Mouse (Mus musculus): ENCODE results near the gene Scube1.
A peak's percentile ranks its signal among the peaks of the same experiment; 100 is the strongest.

Scube1 gene

DNA sequence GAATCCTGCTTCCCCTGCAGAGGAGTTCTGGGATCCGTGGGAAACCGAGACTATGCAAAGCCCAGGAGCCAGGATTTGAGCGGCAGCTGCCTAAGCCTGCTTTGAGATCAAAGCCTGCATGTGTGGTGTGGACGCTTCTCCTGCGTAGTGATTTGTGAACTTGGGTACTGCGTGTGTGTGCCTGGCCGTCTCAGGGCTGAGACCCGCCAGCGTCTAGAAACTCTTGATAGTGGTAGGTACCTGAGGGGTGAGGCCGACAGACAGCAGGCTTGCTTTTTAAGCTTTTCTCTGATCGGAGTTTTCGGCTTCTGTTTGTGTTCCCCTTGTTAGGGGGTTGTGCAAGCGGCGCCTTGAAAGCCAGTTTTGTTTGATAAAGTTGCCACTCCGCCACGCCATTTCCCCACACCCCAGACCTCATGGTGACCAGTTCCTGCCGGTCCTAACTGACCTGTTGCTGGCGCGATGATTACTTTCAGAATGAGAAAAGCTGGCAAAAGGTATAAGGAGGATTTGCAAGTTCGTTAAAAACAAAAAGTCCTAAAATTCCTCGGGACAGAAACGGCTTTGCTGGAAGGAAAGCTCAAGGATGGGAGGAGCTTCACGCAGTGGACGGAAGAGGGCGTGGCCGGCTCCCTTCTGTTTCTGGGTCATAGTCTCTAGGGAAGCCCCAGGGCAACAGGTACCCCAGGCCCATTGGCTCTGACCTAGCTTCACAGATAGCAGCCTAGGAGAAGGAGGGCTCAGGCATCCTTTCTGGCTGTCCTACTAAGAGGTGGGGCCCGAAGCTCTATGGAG, 160.8 kb downstream of the Scube1 start:
- no peak for DNase-seq

DNA sequence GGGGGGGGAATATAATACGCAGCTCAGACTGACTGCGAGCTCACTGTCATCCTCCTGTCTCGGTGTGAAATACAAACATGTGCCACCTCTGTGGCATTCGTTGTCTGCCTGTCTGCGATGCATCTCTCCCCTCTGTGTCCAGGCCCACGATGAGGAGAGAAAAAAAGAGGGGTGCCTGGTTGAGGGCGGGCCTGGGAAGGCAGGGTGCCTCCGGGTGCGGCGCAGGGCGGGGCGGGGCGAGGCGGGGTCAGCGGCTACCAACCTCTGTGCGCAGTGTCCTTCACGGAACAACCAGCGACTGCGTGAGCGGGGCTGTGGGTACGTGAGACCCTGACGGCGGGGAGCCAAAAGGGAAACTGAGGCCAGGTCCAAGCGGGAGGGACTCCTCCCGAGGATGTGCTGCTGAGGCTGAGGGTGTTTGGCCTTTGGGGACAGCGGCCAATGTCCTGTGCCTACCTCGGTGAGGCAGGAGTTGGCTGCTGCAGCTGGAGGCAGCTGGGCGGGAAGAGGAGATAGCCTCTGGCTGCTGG, 161.4 kb downstream of the Scube1 start, which contains the start of the genes Tspo and Mcat:
Tspo (plus strand) TSS at position 266 of the 530 bp plus-strand sequence.
Mcat (minus strand) TSS at position 461 of the 530 bp plus-strand sequence.
- DNase-seq, result no peak

DNA sequence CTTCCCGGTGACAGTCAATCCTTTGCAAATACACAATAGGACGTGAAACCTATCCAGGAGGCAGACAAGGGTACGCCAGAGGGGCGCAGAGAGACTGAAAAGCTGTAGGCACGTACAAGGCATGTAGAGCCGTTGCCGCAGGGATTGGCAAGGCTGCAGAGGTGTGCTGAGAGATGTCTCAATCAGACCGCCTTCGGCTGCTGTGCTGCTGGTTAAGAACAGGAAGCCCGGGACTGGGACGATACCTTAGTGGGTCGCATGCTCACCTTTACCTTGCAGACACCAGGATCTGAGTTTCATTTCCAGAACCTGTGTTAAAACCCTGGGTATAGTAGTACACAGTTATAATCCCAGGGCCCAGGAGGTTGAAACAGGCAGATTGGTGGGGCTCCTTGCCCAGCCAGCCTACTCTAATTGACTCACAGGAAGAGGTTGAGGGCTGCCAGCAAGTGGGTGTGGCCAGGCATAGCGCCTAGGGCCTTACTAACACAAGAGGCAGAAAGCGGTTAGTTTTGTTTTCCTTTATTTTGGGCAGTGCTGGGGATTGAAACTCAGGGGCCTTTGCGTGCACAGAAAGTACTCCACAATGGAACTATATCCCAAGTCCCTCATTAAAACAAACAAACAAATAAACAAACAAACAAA, 162.1 kb downstream of the Scube1 start:
- DNase-seq, result no peak

DNA sequence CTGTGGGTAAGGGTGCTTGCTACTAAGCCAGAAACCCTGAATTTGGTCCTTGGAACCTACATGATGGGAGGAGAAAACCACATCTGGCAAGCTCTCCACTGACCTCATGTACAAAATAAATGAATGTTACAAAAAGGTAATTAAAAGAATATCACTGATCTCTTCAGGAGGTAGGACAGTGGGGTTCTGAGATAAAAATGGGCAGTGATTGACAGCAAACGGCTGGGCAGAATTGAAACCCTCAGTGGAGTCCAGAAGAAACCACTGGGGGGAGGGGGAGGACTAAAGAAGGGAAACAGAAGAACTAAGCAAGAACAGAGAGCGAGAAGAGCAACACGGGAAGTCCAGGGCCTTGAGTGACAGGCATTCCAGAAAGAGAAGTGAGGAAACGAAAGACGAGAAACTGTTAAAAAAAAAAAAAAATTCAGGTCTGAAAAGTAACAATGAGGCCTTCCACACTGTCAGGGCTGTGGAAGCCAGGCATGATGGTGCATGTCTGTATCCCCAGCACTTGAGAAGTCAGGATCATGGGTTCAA, 163.8 kb downstream of the Scube1 start:
- no peak for DNase-seq

DNA sequence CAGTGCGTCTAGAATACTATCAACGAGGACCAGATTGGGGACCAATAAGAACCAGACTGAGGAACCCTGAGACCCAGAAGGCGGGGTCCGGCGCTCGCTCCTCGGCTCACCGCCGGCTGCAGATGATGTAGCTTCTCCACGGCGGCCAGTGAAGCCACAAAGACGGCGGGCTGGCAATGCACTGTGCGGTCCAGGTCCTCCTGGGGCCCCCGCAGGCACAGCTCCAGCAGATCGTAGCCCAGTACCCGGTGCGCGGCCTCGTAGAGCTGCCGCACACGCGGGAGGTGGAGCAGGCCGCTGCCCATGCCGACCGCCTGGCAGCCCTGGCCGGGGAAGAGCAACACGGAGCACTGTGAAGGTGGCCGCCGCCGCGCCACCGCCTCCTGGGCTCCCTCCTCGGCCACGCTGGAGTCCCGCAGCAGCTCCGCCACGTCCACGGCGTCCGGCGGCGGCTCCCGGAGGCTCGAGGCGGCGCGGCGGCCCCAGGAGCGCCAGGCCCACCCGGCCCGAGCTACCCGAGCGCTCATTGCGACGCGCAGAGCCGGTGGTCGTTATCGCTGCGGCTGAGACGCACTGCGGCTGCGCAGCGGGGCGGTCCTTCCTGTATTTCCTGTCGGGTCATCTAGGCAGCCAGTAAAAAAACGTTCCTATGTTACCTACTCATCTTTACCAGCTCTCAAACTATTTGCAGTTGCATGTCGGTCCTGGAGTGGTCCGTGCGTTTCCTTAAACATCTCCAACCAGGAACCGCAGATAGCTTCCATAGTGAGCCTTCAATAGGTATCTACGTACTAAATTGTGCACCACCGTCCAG, 169.5 kb downstream of the Scube1 start:
- DNase-seq, result peak; percentile 83
